Mouse (Mus musculus) ES-E14 (cell line): Measurements from ENCODE around the gene Cask. TPM values are rescaled to one million over a fixed set of nuclear protein-coding genes. Genes with fewer than 3 reads are reported as not detected.

Experiments used
- DNase-seq: peaks from one replicate; pipeline ENCODE4 v3.0.0-alpha.2; 2013; ENCODE audit warnings: low read depth, low spot score
- H3K27ac ChIP-seq: 2 replicates; pipeline ENCODE4 v1.5.1; 2012; ENCODE audit warnings: low read depth, mild to moderate bottlenecking, low read length, moderate library complexity, mixed read lengths; ENCODE audit not compliant: poor library complexity, insufficient read depth, severe bottlenecking
- H3K36me3 ChIP-seq: 2 replicates; pipeline ENCODE4 v1.6.1; 2012; ENCODE audit warnings: mild to moderate bottlenecking, low read length, moderate library complexity, mixed read lengths; ENCODE audit not compliant: control insufficient read depth, poor library complexity, insufficient read depth, severe bottlenecking
- H3K4me1 ChIP-seq, 2 experiments: fragments of 150-350 bp in 1 of 2; sonication (generic) in 1 of 2; 2 replicates each; pipeline ENCODE4 v1.6.1; 2012; ENCODE audit warnings: low read length in 2 of 2, mild to moderate bottlenecking in 1 of 2, mixed read lengths in 1 of 2; ENCODE audit not compliant: control insufficient read depth in 2 of 2, insufficient read depth in 2 of 2, poor library complexity in 1 of 2
- H3K4me3 ChIP-seq, 2 experiments: fragments of 150-350 bp in 1 of 2; sonication (generic) in 1 of 2; 2 replicates each; pipeline ENCODE4 v1.5.1; 2012; ENCODE audit warnings: low read length in 2 of 2, low read depth in 1 of 2, mild to moderate bottlenecking in 1 of 2, mixed read lengths in 1 of 2; ENCODE audit not compliant: insufficient read depth in 1 of 2, poor library complexity in 1 of 2, severe bottlenecking in 1 of 2
- H3K9ac ChIP-seq: 2 replicates; pipeline ENCODE4 v1.6.1; 2012; ENCODE audit warnings: low read depth, mild to moderate bottlenecking, low read length, mixed read lengths; ENCODE audit not compliant: poor library complexity, insufficient read depth, severe bottlenecking
- H3K9me3 ChIP-seq: fragments of 150-350 bp; sonication (generic); 2 replicates; pipeline ENCODE4 v1.6.1; 2012; ENCODE audit warnings: low read depth, mild to moderate bottlenecking, low read length; ENCODE audit not compliant: control insufficient read depth, insufficient read depth
- CHD2 ChIP-seq: IDR thresholded peaks from 2 replicates; pipeline ENCODE4 v1.6.1; 2014; ENCODE audit warnings: mild to moderate bottlenecking, low read depth, low read length, inconsistent platforms
- HCFC1 ChIP-seq: IDR thresholded peaks from 2 replicates; pipeline ENCODE4 v1.6.1; 2012; ENCODE audit warnings: low read length, inconsistent platforms, borderline replicate concordance; ENCODE audit not compliant: insufficient read depth
- MAFK ChIP-seq: IDR thresholded peaks from 2 replicates; pipeline ENCODE4 v1.6.1; 2014; ENCODE audit warnings: mild to moderate bottlenecking, low read depth, low read length, inconsistent platforms; ENCODE audit not compliant: insufficient read depth
- ZC3H11A ChIP-seq: IDR thresholded peaks from 2 replicates; pipeline ENCODE4 v1.6.1; 2012; ENCODE audit warnings: low read depth, mild to moderate bottlenecking, inconsistent platforms, low read length, borderline replicate concordance
- ZNF384 ChIP-seq: IDR thresholded peaks from 2 replicates; pipeline ENCODE4 v1.6.1; 2012; ENCODE audit warnings: low read depth, low read length, inconsistent platforms
- in situ Hi-C, 2 experiments: fragments of 600-800 bp; cut with MboI; formaldehyde crosslinking; loops; one replicate each; pipeline ENCODE4 v1.15.1; 2025; ENCODE audit warnings: low sequenced_read_pairs in 2 of 2, inconsistent platforms in 1 of 2; ENCODE audit not compliant: unreplicated experiment in 2 of 2
- total RNA-seq: library from RNA; depleted of rRNA; stranded (reverse); fragments of 300-350 nt; gene quantifications from 2 replicates; pipeline ENCODE4 v1.2.3, GENCODE M21; 2012

The Cask gene
- total RNA-seq, 1 experiment = 20.1 TPM

DNA sequence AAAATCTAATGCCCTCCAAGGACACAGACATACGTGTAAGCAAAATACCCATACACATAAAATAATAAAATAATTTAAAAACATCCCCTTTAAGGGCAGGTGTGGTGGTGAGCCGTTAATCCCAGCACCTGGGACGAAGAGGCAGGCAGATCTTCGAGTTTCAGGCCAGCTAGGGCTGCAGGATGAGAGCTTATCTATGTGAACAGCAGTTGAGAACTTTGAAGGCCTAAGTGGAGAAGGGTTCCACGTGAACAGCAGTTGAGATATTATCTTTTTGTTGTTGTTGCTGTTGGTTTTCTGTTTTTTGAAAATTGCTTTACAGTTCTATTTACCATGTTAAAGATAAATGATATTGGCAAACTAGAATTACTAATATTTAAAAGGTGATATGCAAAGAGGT is 182.3 kb downstream of the Cask start:
- no peak for DNase-seq
- in situ Hi-C loops = loop anchor here (25.0 kb wide), 1 partner anchor 432 kb away; no protein-coding TSS in a partner anchor

DNA sequence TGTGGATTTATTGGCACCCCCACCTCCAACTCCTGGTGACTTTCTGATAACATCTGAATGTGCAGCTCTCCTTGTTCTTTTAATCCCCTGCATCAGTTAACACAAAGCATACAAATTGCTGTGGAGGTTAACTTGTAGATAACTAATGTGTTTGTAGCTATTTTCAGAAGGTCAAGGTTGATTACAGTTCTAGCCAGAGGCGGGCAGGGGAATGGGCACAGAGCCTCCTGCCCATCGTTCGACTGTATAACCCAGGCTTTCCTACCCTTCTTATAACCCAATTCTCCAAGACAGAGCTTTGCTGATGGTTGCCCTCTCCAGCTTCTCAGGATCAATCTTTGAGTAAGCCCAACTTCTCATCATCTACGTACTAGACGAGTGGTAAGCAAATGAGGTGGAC is 190.1 kb downstream of the Cask start, which contains the start of gene Gpr82:
Gene Gpr82 (plus strand): TSS at position 301 of the 400 bp plus-strand sequence.
- TF ChIP-seq MAFK = no peak
- no peak for TF ChIP-seq ZC3H11A
- TF ChIP-seq ZNF384 = no peak
- no peak for TF ChIP-seq HCFC1
- no peak for TF ChIP-seq CHD2
- H3K36me3 ChIP-seq = no peaks in the 10 kb centered on the region
- DNase-seq = no peak
- H3K9ac ChIP-seq = no peak within 1 kb of the TSS
- H3K9me3 ChIP-seq = no peaks in the 10 kb centered on the region
- in situ Hi-C loops = loop anchor here (25.0 kb wide), 1 partner anchor 424 kb away; no protein-coding TSS in a partner anchor
- no peak within 1 kb of the TSS for H3K27ac ChIP-seq
- H3K4me1 ChIP-seq = no peaks in the 10 kb centered on the region
- H3K4me3 ChIP-seq = no peak within 1 kb of the TSS

More for the DNA sequence above, 182.3 kb downstream of the Cask start:
- Histone ChIP-seq H3K9ac (no peak overlapping the region), H3K4me3 (no peak overlapping the region), H3K4me1 (no peaks in the 10 kb centered on the region), H3K9me3 (no peaks in the 10 kb centered on the region), H3K27ac (no peak overlapping the region), H3K36me3 (no peaks in the 10 kb centered on the region)
- TF ChIP-seq ZC3H11A = no peak
- no peak for TF ChIP-seq MAFK

DNA sequence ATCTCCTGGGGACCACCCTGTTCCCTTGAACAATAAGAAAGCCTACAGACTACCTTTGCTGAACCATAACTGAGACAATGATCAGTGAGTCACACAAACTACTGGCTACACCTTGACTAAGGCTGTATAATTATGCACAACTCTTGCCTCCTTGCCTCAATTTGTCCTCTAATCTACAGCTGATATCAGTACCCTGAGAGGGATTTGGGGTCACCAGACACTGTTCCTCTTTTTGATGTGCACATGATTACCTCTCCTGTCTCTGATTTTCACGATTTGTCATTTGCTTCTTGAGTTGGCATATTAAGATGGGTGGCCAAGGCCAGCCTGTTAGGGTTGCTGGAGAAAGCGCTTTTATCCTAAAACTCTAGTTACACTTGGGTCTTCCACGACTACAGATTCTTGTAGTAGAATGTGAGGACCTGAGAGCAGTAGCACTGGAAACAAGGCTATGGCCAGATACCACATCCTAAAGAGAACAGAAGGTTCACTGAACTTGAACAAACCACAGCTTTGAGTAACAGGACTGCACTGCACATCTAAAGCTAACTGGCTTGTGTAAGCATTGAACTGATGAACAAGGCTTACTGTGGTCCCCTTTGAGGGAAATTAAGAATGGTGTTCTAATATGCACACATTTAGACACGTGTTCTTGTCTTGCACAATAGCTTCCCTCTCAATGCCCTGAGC is 191.8 kb downstream of the Cask start:
- Histone ChIP-seq H3K4me3 (no peak overlapping the region), H3K27ac (no peak overlapping the region), H3K36me3 (no peaks in the 10 kb centered on the region), H3K4me1 (no peaks in the 10 kb centered on the region), H3K9me3 (no peaks in the 10 kb centered on the region), H3K9ac (no peak overlapping the region)
- no peak for TF ChIP-seq MAFK
- no peak for TF ChIP-seq CHD2
- TF ChIP-seq ZNF384 = no peak
- no peak for TF ChIP-seq HCFC1
- TF ChIP-seq ZC3H11A = no peak
- in situ Hi-C loops = loop anchor here (25.0 kb wide), 1 partner anchor 422 kb away; no protein-coding TSS in a partner anchor
- no peak for DNase-seq

DNA sequence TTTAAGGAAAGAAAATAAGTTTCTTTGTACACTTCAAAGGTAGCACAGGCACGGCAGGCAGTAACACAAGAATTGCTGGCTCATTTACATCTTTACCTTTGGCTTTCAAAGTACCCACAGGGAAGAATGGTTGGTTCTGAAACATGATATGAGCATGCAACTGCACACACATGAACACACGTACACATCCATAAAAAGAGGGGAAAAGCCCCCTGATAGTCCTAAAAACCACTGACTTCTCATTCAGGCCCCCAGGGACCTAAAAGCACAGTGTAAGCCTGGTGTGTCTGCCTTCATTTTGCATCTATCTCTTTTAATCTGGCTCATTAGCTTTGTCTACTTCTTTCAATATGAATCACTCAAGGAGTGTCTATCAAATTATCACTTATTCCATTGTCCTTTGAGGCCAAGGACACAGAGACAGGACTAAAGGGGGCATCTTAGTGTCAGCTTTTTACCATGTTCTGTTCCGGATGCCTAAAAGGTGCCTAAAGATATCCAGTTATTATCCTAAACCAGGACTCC is 192.5 kb downstream of the Cask start:
- no peak for TF ChIP-seq ZC3H11A
- no peak for TF ChIP-seq ZNF384
- TF ChIP-seq CHD2 = no peak
- no peak for TF ChIP-seq HCFC1
- TF ChIP-seq MAFK = no peak
- H3K9me3 ChIP-seq = no peaks in the 10 kb centered on the region
- no peak overlapping the region for H3K4me3 ChIP-seq
- in situ Hi-C loops = loop anchor here (25.0 kb wide), 1 partner anchor 421 kb away; no protein-coding TSS in a partner anchor
- no peak overlapping the region for H3K9ac ChIP-seq
- H3K27ac ChIP-seq = no peak overlapping the region
- DNase-seq = no peak
- no peaks in the 10 kb centered on the region for H3K4me1 ChIP-seq
- H3K36me3 ChIP-seq = no peaks in the 10 kb centered on the region
